Mouse (Mus musculus) macrophage (primary cell): Measurements from ENCODE around the gene Lman1l. TPM values are rescaled to one million over a fixed set of nuclear protein-coding genes. Genes with fewer than 3 reads are reported as not detected.

ENCODE experiments used
- H3K27ac ChIP-seq: fragments of 350-480 bp; formaldehyde crosslinking; 2 replicates; pipeline ENCODE4 v1.9.0; 2021
- H3K36me3 ChIP-seq: fragments of 350-480 bp; formaldehyde crosslinking; 2 replicates; pipeline ENCODE4 v1.9.0; 2021; ENCODE audit errors: inconsistent target
- H3K4me3 ChIP-seq: fragments of 350-480 bp; formaldehyde crosslinking; 2 replicates; pipeline ENCODE4 v1.9.0; 2021; ENCODE audit errors: inconsistent target
- H3K79me2 ChIP-seq: fragments of 350-480 bp; formaldehyde crosslinking; 2 replicates; pipeline ENCODE4 v1.9.0; 2021; ENCODE audit errors: inconsistent target
- WGBS: methylation state at CpG from one replicate; pipeline ENCODE4 v1.1.7; 2026; ENCODE audit warnings: inconsistent platforms; ENCODE audit not compliant: missing documents; 5-methylcytosine and 5-hydroxymethylcytosine counted together
- polyA plus RNA-seq: library from polyadenylated mRNA; stranded (reverse); fragments of 250-400 nt; gene quantifications from 3 replicates; pipeline ENCODE4 v1.2.4, GENCODE M21; 2018; ENCODE audit warnings: inconsistent platforms

The Lman1l gene
- polyA plus RNA-seq, 1 experiment from 2014 or later, result not detected

- H3K79me2 ChIP-seq, result no peaks in the 10 kb centered on the region
- H3K4me3 ChIP-seq, result no peak overlapping the region
- WGBS, result 79% methylated on average over 8 of the region's 8 CpGs
- no peaks in the 10 kb centered on the region for H3K36me3 ChIP-seq
- H3K27ac ChIP-seq, result no peak overlapping the region
Observed at GRCm38 (mm10) chr9:57618854-57619253, 1.7 kb downstream of the Lman1l start.

- WGBS, result 60% methylated on average over 6 of the region's 8 CpGs
Observed at GRCm38 (mm10) chr9:57617556-57618169, 2.9 kb downstream of the Lman1l start.

GRCm38 (mm10) chr9:57614786-57615185 is 5.8 kb downstream of the Lman1l start:
- WGBS, result 99% methylated on average over 4 of the region's 4 CpGs
- Histone ChIP-seq H3K27ac (no peak overlapping the region), H3K4me3 (no peak overlapping the region), H3K79me2 (no peaks in the 10 kb centered on the region), H3K36me3 (no peaks in the 10 kb centered on the region)

More at GRCm38 (mm10) chr9:57617556-57618169, 2.9 kb downstream of the Lman1l start:
- Histone ChIP-seq H3K27ac (no peak overlapping the region), H3K4me3 (no peak overlapping the region), H3K36me3 (no peaks in the 10 kb centered on the region), H3K79me2 (no peaks in the 10 kb centered on the region)

- WGBS, result 78% methylated on average over 7 of the region's 7 CpGs
- Histone ChIP-seq H3K27ac (no peak overlapping the region), H3K79me2 (no peaks in the 10 kb centered on the region), H3K36me3 (no peaks in the 10 kb centered on the region), H3K4me3 (no peak overlapping the region)
Observed at GRCm38 (mm10) chr9:57613975-57614374, 6.6 kb downstream of the Lman1l start.

- Histone ChIP-seq H3K79me2 (no peaks in the 10 kb centered on the region), H3K4me3 (no peak overlapping the region), H3K27ac (no peak overlapping the region), H3K36me3 (no peaks in the 10 kb centered on the region)
- WGBS, result 78% methylated on average over 7 of the region's 7 CpGs
Observed at GRCm38 (mm10) chr9:57612587-57612986, 8.0 kb downstream of the Lman1l start.

- Histone ChIP-seq H3K4me3 (no peak overlapping the region), H3K36me3 (no peaks in the 10 kb centered on the region), H3K27ac (no peak overlapping the region), H3K79me2 (no peaks in the 10 kb centered on the region)
- WGBS, result 50% methylated on average over 3 of the region's 3 CpGs
Observed at GRCm38 (mm10) chr9:57610359-57610826, 10.2 kb downstream of the Lman1l start.

- H3K79me2 ChIP-seq, result no peaks in the 10 kb centered on the region
- no peak overlapping the region for H3K4me3 ChIP-seq
- 61% methylated on average over 3 of the region's 3 CpGs for WGBS
- no peaks in the 10 kb centered on the region for H3K36me3 ChIP-seq
- H3K27ac ChIP-seq, result no peak overlapping the region
Observed at GRCm38 (mm10) chr9:57609803-57610202, 10.8 kb downstream of the Lman1l start.

GRCm38 (mm10) chr9:57606139-57606851 is 14.3 kb downstream of the Lman1l start, which contains the start of gene Cplx3:
Gene Cplx3, minus strand, starts transcription at chr9:57606281.
- Histone ChIP-seq H3K4me3 (no peak within 1 kb of the TSS), H3K27ac (no peak within 1 kb of the TSS), H3K79me2 (no peaks in the 10 kb centered on the region), H3K36me3 (no peaks in the 10 kb centered on the region)
- WGBS, result 10% methylated on average over 19 of the region's 24 CpGs

GRCm38 (mm10) chr9:57605503-57605902 is 15.1 kb downstream of the Lman1l start:
- H3K4me3 ChIP-seq, result no peak overlapping the region
- no peak overlapping the region for H3K27ac ChIP-seq
- H3K79me2 ChIP-seq, result no peaks in the 10 kb centered on the region
- no peaks in the 10 kb centered on the region for H3K36me3 ChIP-seq
- WGBS, result 25% methylated on average over 9 of the region's 9 CpGs

GRCm38 (mm10) chr9:57604875-57605274 is 15.7 kb downstream of the Lman1l start:
- no peaks in the 10 kb centered on the region for H3K36me3 ChIP-seq
- no peaks in the 10 kb centered on the region for H3K79me2 ChIP-seq
- WGBS, result 80% methylated on average over 4 of the region's 4 CpGs

GRCm38 (mm10) chr9:57602098-57602497 is 18.5 kb downstream of the Lman1l start:
- Histone ChIP-seq H3K79me2 (no peaks in the 10 kb centered on the region), H3K4me3 (no peak overlapping the region), H3K27ac (no peak overlapping the region), H3K36me3 (no peaks in the 10 kb centered on the region)
- WGBS, result 79% methylated on average over 8 of the region's 8 CpGs

More at GRCm38 (mm10) chr9:57604875-57605274, 15.7 kb downstream of the Lman1l start:
- H3K4me3 ChIP-seq, result no peak overlapping the region
- H3K27ac ChIP-seq, result no peak overlapping the region

GRCm38 (mm10) chr9:57601353-57601706 is 19.2 kb downstream of the Lman1l start:
- 71% methylated on average over 2 of the region's 2 CpGs for WGBS

GRCm38 (mm10) chr9:57600620-57601352 is 19.8 kb downstream of the Lman1l start:
- no peaks in the 10 kb centered on the region for H3K79me2 ChIP-seq
- WGBS, result 39% methylated on average over 3 of the region's 3 CpGs
- no peaks in the 10 kb centered on the region for H3K36me3 ChIP-seq
- H3K27ac ChIP-seq, result no peak overlapping the region
- no peak overlapping the region for H3K4me3 ChIP-seq

More at GRCm38 (mm10) chr9:57601353-57601706, 19.2 kb downstream of the Lman1l start:
- no peak overlapping the region for H3K27ac ChIP-seq
- H3K79me2 ChIP-seq, result no peaks in the 10 kb centered on the region
- no peaks in the 10 kb centered on the region for H3K36me3 ChIP-seq
- no peak overlapping the region for H3K4me3 ChIP-seq

GRCm38 (mm10) chr9:57598851-57599563 is 21.6 kb downstream of the Lman1l start:
- H3K27ac ChIP-seq, result no peak overlapping the region
- H3K36me3 ChIP-seq, result peaks cover 15% of the 10 kb centered on the region
- H3K79me2 ChIP-seq, result no peaks in the 10 kb centered on the region
- no peak overlapping the region for H3K4me3 ChIP-seq
- 83% methylated on average over 6 of the region's 8 CpGs for WGBS
